Mouse (Mus musculus): ENCODE data around the gene Morn1.

Morn1 gene

GRCm38 (mm10) chr4:155140150-155140549 is 53.8 kb downstream of the Morn1 start:
- DNase-seq (ENCODE audit: low spot score), result no peak

- DNase-seq (ENCODE audit: low spot score), result peak; percentile 59
Observed at GRCm38 (mm10) chr4:155140795-155141265, 54.5 kb downstream of the Morn1 start.

- DNase-seq (ENCODE audit: low spot score), result no peak
Observed at GRCm38 (mm10) chr4:155142836-155143235, 56.5 kb downstream of the Morn1 start.

GRCm38 (mm10) chr4:155143411-155143810 is 57.0 kb downstream of the Morn1 start:
- no peak for DNase-seq (ENCODE audit: low spot score)

GRCm38 (mm10) chr4:155143871-155144502 is 57.6 kb downstream of the Morn1 start:
- peak; percentile 69 for DNase-seq (ENCODE audit: low spot score)

GRCm38 (mm10) chr4:155144548-155145180 is 58.3 kb downstream of the Morn1 start:
- no peak for DNase-seq (ENCODE audit: low spot score)

- DNase-seq (ENCODE audit: low spot score), result no peak
Observed at GRCm38 (mm10) chr4:155146107-155146823, 59.9 kb downstream of the Morn1 start.

GRCm38 (mm10) chr4:155148453-155148852 is 62.1 kb downstream of the Morn1 start:
- DNase-seq (ENCODE audit: low spot score), result no peak

- peak; percentile 57 for DNase-seq (ENCODE audit: low spot score)
Observed at GRCm38 (mm10) chr4:155148910-155149698, 62.7 kb downstream of the Morn1 start.

- DNase-seq (ENCODE audit: low spot score), result no peak
Observed at GRCm38 (mm10) chr4:155149941-155150275, 63.5 kb downstream of the Morn1 start.

GRCm38 (mm10) chr4:155150276-155151113 is 64.1 kb downstream of the Morn1 start:
- peak; percentile 80 for DNase-seq (ENCODE audit: low spot score)

GRCm38 (mm10) chr4:155151221-155151788 is 64.9 kb downstream of the Morn1 start:
- no peak for DNase-seq (ENCODE audit: low spot score)

- DNase-seq (ENCODE audit: low spot score), result no peak
Observed at GRCm38 (mm10) chr4:155151845-155152244, 65.5 kb downstream of the Morn1 start.

GRCm38 (mm10) chr4:155152476-155152875 is 66.1 kb downstream of the Morn1 start:
- no peak for DNase-seq (ENCODE audit: low spot score)

- no peak for DNase-seq (ENCODE audit: low spot score)
Observed at GRCm38 (mm10) chr4:155153389-155154072, 67.2 kb downstream of the Morn1 start.

GRCm38 (mm10) chr4:155154986-155155385 is 68.6 kb downstream of the Morn1 start:
- DNase-seq (ENCODE audit: low spot score), result no peak

- DNase-seq (ENCODE audit: low spot score), result no peak
Observed at GRCm38 (mm10) chr4:155156734-155157133, 70.4 kb downstream of the Morn1 start.

- DNase-seq (ENCODE audit: low spot score), result no peak
Observed at GRCm38 (mm10) chr4:155157871-155158542, 71.6 kb downstream of the Morn1 start.

GRCm38 (mm10) chr4:155158543-155158917 is 72.2 kb downstream of the Morn1 start:
- DNase-seq (ENCODE audit: low spot score), result no peak
